In the genomic region with DNA sequence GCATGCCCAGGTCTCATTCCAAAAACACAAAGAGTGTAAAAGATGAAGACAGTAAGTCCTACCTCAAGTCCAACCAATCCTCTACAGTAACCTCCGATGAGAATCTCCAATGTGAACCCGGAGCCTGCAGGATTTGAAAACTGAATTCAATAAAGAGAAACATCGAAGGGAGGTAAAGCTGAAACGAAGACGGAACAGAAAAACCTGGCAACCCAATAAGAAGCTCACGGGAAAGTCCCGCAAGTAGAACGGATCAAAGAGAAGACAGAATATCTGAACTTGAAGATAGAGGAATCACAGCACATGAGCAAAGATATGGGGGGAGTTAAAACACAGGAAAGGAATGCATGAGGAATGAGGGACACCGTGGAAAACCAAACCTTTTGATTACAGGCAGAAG, we compare ENCODE assay signal across 26 mouse cellular contexts.
"Had no signal": no experiment of that assay in that cellular context is flagged by ENCODE, and none has a peak within 500 bp of the region (broad histone marks: within the 10 kb centered on the region; RNA-seq: fewer than 3 reads in every experiment).

No protein-coding gene starts in this region.

- H3K4me3 ChIP-seq: embryonic facial prominence, embryonic 10.5 days; embryonic facial prominence, embryonic 12.5 days; embryonic facial prominence, embryonic 13.5 days; embryonic facial prominence, embryonic 15.5 days; erythroblast, embryonic 14.5 days; forebrain, embryonic 10.5 days; forebrain, embryonic 12.5 days; forebrain, embryonic 13.5 days; forebrain, embryonic 15.5 days; gastrocnemius, adult 2 months; heart, adult 2 months had no signal

- H3K4me2 ChIP-seq: embryonic facial prominence, embryonic 12.5 days; embryonic facial prominence, embryonic 13.5 days; embryonic facial prominence, embryonic 15.5 days; forebrain, embryonic 12.5 days; forebrain, embryonic 13.5 days; forebrain, embryonic 15.5 days had no signal

- H3K36me3 ChIP-seq: embryonic facial prominence, embryonic 10.5 days; embryonic facial prominence, embryonic 12.5 days; embryonic facial prominence, embryonic 13.5 days; embryonic facial prominence, embryonic 15.5 days; forebrain, embryonic 10.5 days; forebrain, embryonic 12.5 days; forebrain, embryonic 15.5 days had no signal

- H3K9ac ChIP-seq: embryonic facial prominence, embryonic 12.5 days; embryonic facial prominence, embryonic 13.5 days; embryonic facial prominence, embryonic 15.5 days; forebrain, embryonic 12.5 days; forebrain, embryonic 13.5 days; forebrain, embryonic 15.5 days; forebrain, postnatal 0 days had no signal

- H3K4me1 ChIP-seq: embryonic facial prominence, embryonic 10.5 days; embryonic facial prominence, embryonic 12.5 days; embryonic facial prominence, embryonic 13.5 days; embryonic facial prominence, embryonic 15.5 days; forebrain, embryonic 10.5 days; forebrain, embryonic 12.5 days; forebrain, embryonic 13.5 days; forebrain, embryonic 15.5 days had no signal

- DNase-seq: cerebellum, adult 8-10 months; cerebellum, adult 9-10 months; cerebellum, adult 9-11 months; cerebellum, postnatal 10 days; cerebellum, postnatal 14 days; cerebellum, postnatal 25 days; cerebellum, postnatal 36 days; embryo, embryonic 11 days; forebrain, postnatal 0 days; gastrocnemius, adult 2 months; gastrocnemius, postnatal 10 days; gastrocnemius, postnatal 14 days; gastrocnemius, postnatal 25 days; gastrocnemius, postnatal 36 days; heart, adult 11 months; heart, adult 18-20 months; heart, adult 2 months had no signal

- H3K9me3 ChIP-seq: embryonic facial prominence, embryonic 10.5 days; embryonic facial prominence, embryonic 12.5 days; embryonic facial prominence, embryonic 15.5 days; forebrain, embryonic 15.5 days had no signal

- H3K27ac ChIP-seq: embryonic facial prominence, embryonic 10.5 days; embryonic facial prominence, embryonic 12.5 days; embryonic facial prominence, embryonic 13.5 days; embryonic facial prominence, embryonic 15.5 days; forebrain, embryonic 10.5 days; forebrain, embryonic 12.5 days; forebrain, embryonic 13.5 days; forebrain, embryonic 15.5 days; gastrocnemius, adult 2 months; heart, adult 2 months had no signal

- H3K27me3 ChIP-seq: embryonic facial prominence, embryonic 12.5 days; embryonic facial prominence, embryonic 13.5 days; embryonic facial prominence, embryonic 15.5 days; forebrain, embryonic 12.5 days; forebrain, embryonic 13.5 days; forebrain, embryonic 15.5 days had no signal
